Mouse (Mus musculus): ENCODE results near the gene Grip1.

GRCm38 (mm10) chr10:119739466-119739865, 285.8 kb downstream of the Grip1 start:
- TF ChIP-seq CTCF (IDR thresholded peaks at IDR 0.05; ENCODE audit: low read depth) (no peak), EP300 (IDR thresholded peaks at IDR 0.05; ENCODE audit: low read depth) (no peak)

Measured in liver, postnatal 0 days (tissue).